Mouse (Mus musculus) CH12.LX (cell line): ENCODE results near the gene Actr1b. TPM values are rescaled to one million over a fixed set of nuclear protein-coding genes. Genes with fewer than 3 reads are reported as not detected.

Experiments used
- DNase-seq: peaks from one replicate; pipeline ENCODE4 v3.0.0-alpha.2; 2013; ENCODE audit errors: extremely low read depth
- H3K27ac ChIP-seq: 2 replicates; pipeline ENCODE4 v1.5.1; 2012; ENCODE audit warnings: low read depth, mild to moderate bottlenecking, control low read depth, moderate library complexity; ENCODE audit not compliant: insufficient read depth
- H3K27me3 ChIP-seq: replicated peaks from 2 replicates; pipeline ENCODE3; 2012; ENCODE audit warnings: inconsistent platforms
- H3K36me3 ChIP-seq, 2 experiments: replicated peaks in 1 of 2; 2 replicates each; pipeline versions ENCODE3 to v1.6.1; 2012; ENCODE audit warnings: inconsistent platforms in 1 of 2, low read length in 1 of 2, mild to moderate bottlenecking in 1 of 2, mixed read lengths in 1 of 2, moderate library complexity in 1 of 2; ENCODE audit not compliant: control insufficient read depth in 1 of 2, insufficient read depth in 1 of 2
- H3K4me1 ChIP-seq, 2 experiments: 2 replicates each; pipeline ENCODE4 v1.6.1; 2012; ENCODE audit warnings: inconsistent platforms in 1 of 2, moderate library complexity in 1 of 2; ENCODE audit not compliant: insufficient read depth in 2 of 2, control insufficient read depth in 1 of 2
- H3K4me2 ChIP-seq: 2 replicates; pipeline ENCODE4 v1.6.1; 2012; ENCODE audit warnings: low read depth, mild to moderate bottlenecking, control low read depth; ENCODE audit not compliant: poor library complexity, insufficient read depth, severe bottlenecking
- H3K4me3 ChIP-seq, 3 experiments: fragments of 150-350 bp in 1 of 3; sonication (generic) in 1 of 3; replicated peaks in 1 of 3; 2 replicates each; pipeline versions ENCODE3 to v1.5.1; 2011 to 2012; ENCODE audit warnings: low read depth in 2 of 3, low read length in 2 of 3, mild to moderate bottlenecking in 2 of 3, moderate library complexity in 2 of 3, control low read depth in 1 of 3, improper control_type of control experiment in 1 of 3, inconsistent platforms in 1 of 3, mixed read lengths in 1 of 3; ENCODE audit not compliant: poor library complexity in 1 of 3
- H3K79me2 ChIP-seq: replicated peaks from 2 replicates; pipeline ENCODE4 v1.6.1; 2012; ENCODE audit warnings: mild to moderate bottlenecking, moderate library complexity; ENCODE audit not compliant: control insufficient read depth, poor library complexity, insufficient read depth, severe bottlenecking; ENCODE audit errors: extremely low read depth
- H3K9ac ChIP-seq: 2 replicates; pipeline ENCODE4 v1.6.1; 2012; ENCODE audit warnings: low read depth, mild to moderate bottlenecking, control low read depth, moderate library complexity; ENCODE audit not compliant: insufficient read depth
- H3K9me3 ChIP-seq: replicated peaks from 2 replicates; pipeline ENCODE3; 2012; ENCODE audit warnings: low read length, inconsistent platforms, mixed read lengths
- BHLHE40 ChIP-seq: IDR thresholded peaks from 2 replicates; pipeline ENCODE4 v1.6.1; 2011; ENCODE audit warnings: mild to moderate bottlenecking, low read depth, low read length, improper control_type of control experiment
- CHD1 ChIP-seq: IDR thresholded peaks from 2 replicates; pipeline ENCODE4 v1.6.1; 2012; ENCODE audit warnings: low read depth, low read length, improper control_type of control experiment, inconsistent platforms
- CTCF ChIP-seq, 2 experiments: IDR thresholded peaks in 1 of 2; conservative IDR thresholded peaks in 1 of 2; 2 replicates each; pipeline ENCODE4 v1.5.1; 2011 to 2012; ENCODE audit warnings: low read depth in 2 of 2, low read length in 2 of 2, improper control_type of control experiment in 1 of 2, inconsistent platforms in 1 of 2, mild to moderate bottlenecking in 1 of 2, moderate library complexity in 1 of 2
- E2F4 ChIP-seq: IDR thresholded peaks from 2 replicates; pipeline ENCODE4 v1.6.1; 2011; ENCODE audit warnings: low read depth, low read length, improper control_type of control experiment; ENCODE audit not compliant: insufficient replicate concordance
- ELF1 ChIP-seq: IDR thresholded peaks from 2 replicates; pipeline ENCODE4 v1.6.1; 2014; ENCODE audit warnings: low read depth, mild to moderate bottlenecking, inconsistent platforms, low read length, improper control_type of control experiment
- EP300 ChIP-seq: IDR thresholded peaks from 2 replicates; pipeline ENCODE4 v1.6.1; 2011; ENCODE audit warnings: low read length, improper control_type of control experiment
- ETS1 ChIP-seq: conservative IDR thresholded peaks from 2 replicates; pipeline ENCODE4 v1.6.1; 2012; ENCODE audit warnings: low read depth, mild to moderate bottlenecking, inconsistent platforms, low read length, improper control_type of control experiment, moderate library complexity
- JUND ChIP-seq: conservative IDR thresholded peaks from 2 replicates; pipeline ENCODE4 v1.6.1; 2011; ENCODE audit warnings: low read depth, low read length, improper control_type of control experiment
- KAT2A ChIP-seq: IDR thresholded peaks from 2 replicates; pipeline ENCODE4 v1.6.1; 2012; ENCODE audit warnings: low read length, improper control_type of control experiment, inconsistent platforms; ENCODE audit not compliant: insufficient replicate concordance
- MAX ChIP-seq: IDR thresholded peaks from 2 replicates; pipeline ENCODE4 v1.6.1; 2011; ENCODE audit warnings: low read length, improper control_type of control experiment
- MEF2A ChIP-seq: IDR thresholded peaks from 2 replicates; pipeline ENCODE4 v1.6.1; 2014; ENCODE audit warnings: low read depth, mild to moderate bottlenecking, inconsistent platforms, low read length, improper control_type of control experiment, borderline replicate concordance
- MXI1 ChIP-seq: IDR thresholded peaks from 2 replicates; pipeline ENCODE4 v1.6.1; 2011; ENCODE audit warnings: mild to moderate bottlenecking, low read depth, low read length, improper control_type of control experiment
- MYC ChIP-seq: IDR thresholded peaks from 2 replicates; pipeline ENCODE4 v1.6.1; 2011; ENCODE audit warnings: low read depth, mild to moderate bottlenecking, improper control_type of control experiment, low read length
- NRF1 ChIP-seq: IDR thresholded peaks from 2 replicates; pipeline ENCODE4 v1.6.1; 2014; ENCODE audit warnings: low read depth, mild to moderate bottlenecking, inconsistent platforms, low read length, improper control_type of control experiment, moderate library complexity
- PAX5 ChIP-seq: IDR thresholded peaks from 2 replicates; pipeline ENCODE4 v1.6.1; 2012; ENCODE audit warnings: low read length, inconsistent platforms, mixed read lengths
- POLR2A ChIP-seq: IDR thresholded peaks from 2 replicates; pipeline ENCODE4 v1.6.1; 2011; ENCODE audit warnings: low read depth, mild to moderate bottlenecking, improper control_type of control experiment, low read length
- RAD21 ChIP-seq: IDR thresholded peaks from 2 replicates; pipeline ENCODE4 v1.6.1; 2011; ENCODE audit warnings: low read depth, mild to moderate bottlenecking, low read length, improper control_type of control experiment, moderate library complexity
- SIN3A ChIP-seq: IDR thresholded peaks from 2 replicates; pipeline ENCODE4 v1.6.1; 2012; ENCODE audit warnings: low read length, improper control_type of control experiment, inconsistent platforms
- SMC3 ChIP-seq: IDR thresholded peaks from 2 replicates; pipeline ENCODE4 v1.6.1; 2011; ENCODE audit warnings: low read depth, low read length, improper control_type of control experiment
- TBP ChIP-seq: conservative IDR thresholded peaks from 2 replicates; pipeline ENCODE4 v1.6.1; 2011; ENCODE audit warnings: low read depth, low read length, improper control_type of control experiment
- UBTF ChIP-seq: IDR thresholded peaks from 2 replicates; pipeline ENCODE4 v1.6.1; 2012; ENCODE audit warnings: low read depth, mild to moderate bottlenecking, inconsistent platforms, low read length, improper control_type of control experiment, moderate library complexity
- USF1 ChIP-seq: IDR thresholded peaks from 2 replicates; pipeline ENCODE4 v1.6.1; 2014; ENCODE audit warnings: low read depth, mild to moderate bottlenecking, inconsistent platforms, low read length, improper control_type of control experiment
- USF2 ChIP-seq: conservative IDR thresholded peaks from 2 replicates; pipeline ENCODE4 v1.6.1; 2011; ENCODE audit warnings: low read depth, low read length, improper control_type of control experiment
- ZC3H11A ChIP-seq: IDR thresholded peaks from 2 replicates; pipeline ENCODE4 v1.6.1; 2012; ENCODE audit warnings: low read depth, mild to moderate bottlenecking, inconsistent platforms, low read length, improper control_type of control experiment
- ZKSCAN1 ChIP-seq: IDR thresholded peaks from 2 replicates; pipeline ENCODE4 v1.6.1; 2012; ENCODE audit warnings: low read depth, inconsistent platforms, low read length, improper control_type of control experiment, borderline replicate concordance
- ZMIZ1 ChIP-seq: IDR thresholded peaks from 2 replicates; pipeline ENCODE4 v1.6.1; 2012; ENCODE audit warnings: low read depth, mild to moderate bottlenecking, inconsistent platforms, low read length, improper control_type of control experiment
- ZNF384 ChIP-seq: IDR thresholded peaks from 2 replicates; pipeline ENCODE4 v1.6.1; 2012; ENCODE audit warnings: low read depth, low read length, improper control_type of control experiment, inconsistent platforms
- dilution Hi-C: fragments of 300-500 bp; cut with MboI; formaldehyde crosslinking; loops from 2 replicates; pipeline ENCODE4 v1.14.3; 2020; ENCODE audit warnings: low sequenced_read_pairs; ENCODE audit not compliant: extremely low pct_unique_long_range_greater_than_20kb, extremely low pct_ligation_motif_present
- in situ Hi-C: fragments of 300-500 bp; cut with MboI; formaldehyde crosslinking; loops from 3 replicates; pipeline ENCODE4 v1.14.3; 2019; ENCODE audit warnings: low sequenced_read_pairs, low pct_ligation_motif_present, low pct_unique_long_range_greater_than_20kb, mixed read lengths
- polyA plus RNA-seq: library from polyadenylated mRNA; unstranded; fragments of >175 nt; gene quantifications from 2 replicates; pipeline ENCODE4 v1.2.1, GENCODE M21; 2012; ENCODE audit warnings: low read depth; ENCODE audit not compliant: insufficient read length
- total RNA-seq, 2 experiments: library from RNA; depleted of rRNA; stranded (reverse); fragments of 300-350 nt in 1 of 2; fragments of >200 nt in 1 of 2; gene quantifications; 2 replicates each; pipeline ENCODE4 v1.2.3; 2012 to 2014

Actr1b gene
- total and polyA plus RNA-seq, 3 experiments, result 61.0 to 71.2 (median 66.2) TPM

DNA sequence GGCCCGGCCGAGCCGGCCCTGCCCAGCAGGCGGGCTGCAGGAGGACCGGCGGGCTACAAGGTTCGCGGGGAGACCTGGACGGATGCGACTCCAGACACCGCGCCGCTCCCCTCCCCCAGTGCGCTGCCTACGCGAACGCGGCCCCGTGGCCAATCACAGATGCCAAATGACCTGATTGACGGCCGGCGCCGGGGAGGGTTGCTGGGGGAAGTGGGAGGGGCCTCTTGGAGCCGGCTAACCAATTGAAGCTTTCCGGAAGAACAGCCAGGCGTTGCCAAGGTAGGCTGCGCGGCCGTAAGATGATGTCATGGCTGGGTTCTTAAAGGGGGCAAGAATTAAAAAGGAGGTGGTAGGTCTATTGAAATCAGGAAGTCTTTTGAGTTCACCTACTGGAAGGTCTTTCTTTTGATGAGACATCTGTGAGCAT is 4.4 kb downstream of the Actr1b start, which contains the start of gene 4933424G06Rik (continued):
- TF ChIP-seq USF2 (no peak), TBP (peak; percentile 65; the same call in 1 of the 2 replicates), ZMIZ1 (peak; percentile 87), POLR2A (peak; percentile 84), ZC3H11A (no peak), E2F4 (0 out of 2 replicates have a peak, but pooled peaks have one; percentile 12), MYC (no peak), SIN3A (peak; percentile 86), USF1 (no peak)
- TF ChIP-seq, all 38 proteins: peak for 22

DNA sequence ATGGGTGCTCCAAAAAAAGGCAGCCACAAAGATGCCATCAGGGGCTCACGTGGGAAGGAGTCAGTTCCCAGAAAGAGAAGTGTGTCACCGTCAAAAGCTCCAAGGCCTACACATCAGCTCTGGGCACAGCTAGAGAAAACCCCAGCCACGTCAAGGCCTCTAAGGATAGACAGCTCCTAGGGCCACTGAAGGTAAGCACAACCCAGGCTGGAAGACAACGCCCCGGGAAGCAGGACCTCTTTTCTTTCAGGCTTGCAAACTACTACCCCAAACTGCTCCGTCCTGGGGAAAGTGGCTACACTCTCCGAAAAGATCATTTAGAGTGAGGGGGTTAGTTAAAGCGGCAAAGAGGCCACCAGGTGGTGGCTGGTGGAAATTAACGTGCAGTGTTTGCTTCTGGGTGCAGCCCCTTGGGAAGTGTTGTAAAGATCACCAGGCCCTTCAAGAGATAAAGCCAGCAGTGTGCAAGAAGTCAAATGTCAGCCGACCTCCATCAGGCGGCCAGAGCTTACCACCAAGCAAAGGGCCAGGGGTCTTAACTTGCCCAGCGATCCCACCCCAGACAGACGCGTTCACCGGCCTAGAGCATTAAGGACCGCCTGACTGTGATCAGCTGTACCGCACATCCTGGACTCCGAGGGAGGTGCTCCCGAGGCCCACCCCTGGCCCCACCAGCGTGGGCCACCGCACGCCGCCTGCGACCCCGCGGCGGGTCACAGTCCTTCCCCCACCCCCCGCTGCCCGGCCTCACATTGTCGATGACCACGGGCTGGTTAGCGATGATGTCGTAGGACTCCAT is 5.0 kb downstream of the Actr1b start:
- TF ChIP-seq NRF1 (no peak), PAX5 (no peak), ELF1 (no peak), MEF2A (no peak), KAT2A (no peak), BHLHE40 (no peak), CTCF (conservative IDR thresholded peaks at IDR 0.05 in 1 of 2, IDR thresholded peaks at IDR 0.05 in 1 of 2; ENCODE audit: low read depth in 2 of 2, low read length in 2 of 2) (peak; percentile 13 to 58; a peak in 2 of 4 replicates), UBTF (peak; percentile 47; the same call in 1 of the 2 replicates), JUND (no peak), MXI1 (no peak; the same call in 1 of the 2 replicates), ZKSCAN1 (no peak), MAX (0 out of 2 replicates have a peak, but pooled peaks have one; percentile 34), EP300 (no peak), CHD1 (no peak), RAD21 (peak; percentile 17), USF1 (no peak), ETS1 (no peak), SMC3 (peak; percentile 36), ZNF384 (no peak)
- TF ChIP-seq, all 38 proteins: peak for 5
- Histone ChIP-seq H3K4me2 (peak overlapping the region; percentile 70), H3K9ac (peak overlapping the region; percentile 81), H3K4me1 (peaks cover 8 to 33% of the 10 kb centered on the region in 2 experiments; a peak in 3 of 4 replicates), H3K79me2 (peaks cover 27% of the 10 kb centered on the region), H3K27ac (peak overlapping the region; percentile 41), H3K4me3 (peak overlapping the region; percentile 87 to 97 (median 89)), H3K27me3 (no peaks in the 10 kb centered on the region), H3K36me3 (peaks cover 27 to 41% of the 10 kb centered on the region in 2 experiments), H3K9me3 (peaks cover 10% of the 10 kb centered on the region)
- in situ Hi-C loops (no loop called here), dilution Hi-C loops (no loop called here)
- peak; percentile 61 for DNase-seq
